Mouse (Mus musculus): ENCODE results near the gene Dlgap4. TPM values are rescaled to one million over a fixed set of nuclear protein-coding genes. Genes with fewer than 3 reads are reported as not detected.

The Dlgap4 gene
- polyA plus RNA-seq, 1 experiment from 2014 or later, result 137 TPM

- H3K27ac ChIP-seq, result no peak overlapping the region
- no peak overlapping the region for H3K9ac ChIP-seq
- ATAC-seq (ENCODE audit: insufficient number of reproducible peaks, insufficient read depth, low FRiP score, low TSS enrichment), result no peak
- H3K27me3 ChIP-seq, result peaks cover 4% of the 10 kb centered on the region; the same call in 1 of the 2 replicates
- H3K4me3 ChIP-seq, result no peak overlapping the region
- no peaks in the 10 kb centered on the region for H3K4me1 ChIP-seq
- H3K36me3 ChIP-seq, result no peaks in the 10 kb centered on the region
- H3K4me2 ChIP-seq (replicated peaks), result no peak overlapping the region
- 89% methylated on average over 9 of the region's 9 CpGs for WGBS
- H3K9me3 ChIP-seq, result no peaks in the 10 kb centered on the region
Observed at GRCm38 (mm10) chr2:156589481-156589880, 24.0 kb upstream of the Dlgap4 start.

DNA sequence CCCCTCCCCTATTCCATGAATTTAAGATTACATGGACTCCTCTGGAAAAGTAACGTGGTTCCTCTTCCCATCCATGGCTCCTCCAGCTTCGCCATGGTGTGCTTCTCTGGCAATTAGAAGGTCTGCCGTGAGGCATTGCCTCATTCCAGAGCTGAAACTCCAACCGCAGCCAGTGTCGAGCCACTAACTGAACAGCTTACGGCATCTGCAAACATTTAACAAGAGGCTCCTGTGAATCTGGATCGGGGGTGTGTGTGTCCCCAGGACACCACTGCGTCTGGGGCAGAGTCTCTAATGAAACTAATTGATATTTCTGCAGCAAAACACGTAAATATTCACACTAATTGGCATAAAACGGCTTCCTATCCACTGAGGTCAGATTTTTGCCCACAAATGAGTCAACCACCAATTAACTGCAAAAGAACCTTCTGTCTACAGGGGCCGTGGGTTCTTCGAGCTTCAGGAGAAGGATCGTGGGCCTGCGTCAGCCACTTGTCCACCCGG is 18.5 kb upstream of the Dlgap4 start:
- no peaks in the 10 kb centered on the region for H3K36me3 ChIP-seq
- H3K4me2 ChIP-seq (replicated peaks), result peak overlapping the region; percentile 8; the same call in 1 of the 2 replicates
- no peak overlapping the region for H3K9ac ChIP-seq
- no peaks in the 10 kb centered on the region for H3K27me3 ChIP-seq
- H3K4me3 ChIP-seq, result no peak overlapping the region
- H3K27ac ChIP-seq, result no peak overlapping the region
- no peak for ATAC-seq (ENCODE audit: insufficient number of reproducible peaks, insufficient read depth, low FRiP score, low TSS enrichment)
- 37% methylated on average over 15 of the region's 15 CpGs for WGBS
- H3K9me3 ChIP-seq, result no peaks in the 10 kb centered on the region
- H3K4me1 ChIP-seq, result peaks cover 7% of the 10 kb centered on the region

GRCm38 (mm10) chr2:156602581-156602980 is 10.9 kb upstream of the Dlgap4 start:
- WGBS, result 79% methylated on average over 7 of the region's 7 CpGs
- ATAC-seq (ENCODE audit: insufficient number of reproducible peaks, insufficient read depth, low FRiP score, low TSS enrichment), result no peak
- H3K4me1 ChIP-seq, result no peaks in the 10 kb centered on the region
- H3K36me3 ChIP-seq, result no peaks in the 10 kb centered on the region
- H3K9me3 ChIP-seq, result no peaks in the 10 kb centered on the region
- no peak overlapping the region for H3K9ac ChIP-seq
- H3K4me3 ChIP-seq, result no peak overlapping the region
- no peak overlapping the region for H3K27ac ChIP-seq
- H3K27me3 ChIP-seq, result no peaks in the 10 kb centered on the region
- H3K4me2 ChIP-seq (replicated peaks), result no peak overlapping the region

DNA sequence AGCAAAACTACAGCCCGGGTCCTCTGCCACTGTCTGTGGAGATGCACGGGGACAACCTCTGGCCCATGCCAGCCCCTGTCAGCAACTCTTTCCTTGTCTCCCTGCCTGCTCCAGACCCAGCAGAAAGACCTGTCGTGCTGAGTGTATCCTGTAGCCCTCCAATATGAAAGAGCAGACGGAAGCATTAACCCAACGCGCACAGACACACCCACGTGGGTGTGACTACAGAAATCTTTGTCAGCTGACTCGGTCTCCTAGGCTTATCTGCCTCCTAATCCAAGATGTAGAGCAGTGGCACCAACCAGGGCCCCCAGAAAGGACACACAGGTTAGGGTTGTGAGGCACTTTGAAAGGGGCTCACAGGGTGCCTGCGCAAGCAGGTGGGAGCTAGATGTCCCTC is 9.8 kb upstream of the Dlgap4 start:
- Histone ChIP-seq H3K9ac (no peak overlapping the region), H3K4me3 (no peak overlapping the region), H3K4me1 (no peaks in the 10 kb centered on the region), H3K36me3 (no peaks in the 10 kb centered on the region), H3K27me3 (no peaks in the 10 kb centered on the region), H3K9me3 (no peaks in the 10 kb centered on the region), H3K4me2 (replicated peaks) (no peak overlapping the region), H3K27ac (no peak overlapping the region)
- no peak for ATAC-seq (ENCODE audit: insufficient number of reproducible peaks, insufficient read depth, low FRiP score, low TSS enrichment)
- 83% methylated on average over 9 of the region's 9 CpGs for WGBS

GRCm38 (mm10) chr2:156605144-156605543 is 8.4 kb upstream of the Dlgap4 start:
- ATAC-seq (ENCODE audit: insufficient number of reproducible peaks, insufficient read depth, low FRiP score, low TSS enrichment), result no peak
- 53% methylated on average over 3 of the region's 3 CpGs for WGBS

GRCm38 (mm10) chr2:156605971-156606370 is 7.5 kb upstream of the Dlgap4 start:
- peaks cover 7% of the 10 kb centered on the region; the same call in 1 of the 2 replicates for H3K27me3 ChIP-seq
- no peak overlapping the region for H3K27ac ChIP-seq
- no peak for ATAC-seq (ENCODE audit: insufficient number of reproducible peaks, insufficient read depth, low FRiP score, low TSS enrichment)
- no peaks in the 10 kb centered on the region for H3K36me3 ChIP-seq
- H3K9me3 ChIP-seq, result no peaks in the 10 kb centered on the region
- WGBS, result 81% methylated on average over 5 of the region's 5 CpGs
- no peak overlapping the region for H3K4me3 ChIP-seq
- no peak overlapping the region for H3K4me2 ChIP-seq (replicated peaks)
- no peak overlapping the region for H3K9ac ChIP-seq
- H3K4me1 ChIP-seq, result no peaks in the 10 kb centered on the region

More at GRCm38 (mm10) chr2:156605144-156605543, 8.4 kb upstream of the Dlgap4 start:
- no peak overlapping the region for H3K9ac ChIP-seq
- H3K36me3 ChIP-seq, result no peaks in the 10 kb centered on the region
- no peaks in the 10 kb centered on the region for H3K9me3 ChIP-seq
- no peak overlapping the region for H3K4me2 ChIP-seq (replicated peaks)
- H3K27ac ChIP-seq, result no peak overlapping the region
- H3K4me3 ChIP-seq, result no peak overlapping the region
- peaks cover 3% of the 10 kb centered on the region; the same call in 1 of the 2 replicates for H3K27me3 ChIP-seq
- H3K4me1 ChIP-seq, result no peaks in the 10 kb centered on the region

GRCm38 (mm10) chr2:156613081-156613540 is 394 bp upstream of the Dlgap4 start:
- no peaks in the 10 kb centered on the region for H3K36me3 ChIP-seq
- WGBS, result under 1% methylated on average over 33 of the region's 41 CpGs
- no peak overlapping the region for H3K27ac ChIP-seq
- peaks cover 61% of the 10 kb centered on the region for H3K27me3 ChIP-seq
- no peaks in the 10 kb centered on the region for H3K9me3 ChIP-seq
- peak overlapping the region; percentile 69 for H3K9ac ChIP-seq
- H3K4me3 ChIP-seq, result peak overlapping the region; percentile 71
- H3K4me1 ChIP-seq, result peaks cover 11% of the 10 kb centered on the region
- no peak for ATAC-seq (ENCODE audit: insufficient number of reproducible peaks, insufficient read depth, low FRiP score, low TSS enrichment)
- H3K4me2 ChIP-seq (replicated peaks), result peak overlapping the region; percentile 97

GRCm38 (mm10) chr2:156614258-156614556 is 702 bp downstream of the Dlgap4 start:
- 1% methylated on average over 18 of the region's 18 CpGs for WGBS
- Histone ChIP-seq H3K9ac (peak overlapping the region; percentile 69), H3K4me2 (replicated peaks) (peak overlapping the region; percentile 97), H3K36me3 (no peaks in the 10 kb centered on the region), H3K4me1 (peaks cover 11% of the 10 kb centered on the region), H3K27me3 (peaks cover 61% of the 10 kb centered on the region), H3K9me3 (no peaks in the 10 kb centered on the region), H3K27ac (no peak overlapping the region), H3K4me3 (peak overlapping the region; percentile 71)
- no peak for ATAC-seq (ENCODE audit: insufficient number of reproducible peaks, insufficient read depth, low FRiP score, low TSS enrichment)

- H3K4me2 ChIP-seq (replicated peaks), result peak overlapping the region; percentile 97
- no peaks in the 10 kb centered on the region for H3K9me3 ChIP-seq
- peaks cover 11% of the 10 kb centered on the region for H3K4me1 ChIP-seq
- no peaks in the 10 kb centered on the region for H3K36me3 ChIP-seq
- no peak for ATAC-seq (ENCODE audit: insufficient number of reproducible peaks, insufficient read depth, low FRiP score, low TSS enrichment)
- no peak overlapping the region for H3K9ac ChIP-seq
- peak overlapping the region; percentile 71 for H3K4me3 ChIP-seq
- WGBS, result 7% methylated on average over 31 of the region's 31 CpGs
- H3K27ac ChIP-seq, result no peak overlapping the region
- peaks cover 62% of the 10 kb centered on the region for H3K27me3 ChIP-seq
Observed at GRCm38 (mm10) chr2:156614661-156615654, 1.5 kb downstream of the Dlgap4 start.

- H3K9me3 ChIP-seq, result no peaks in the 10 kb centered on the region
- H3K27me3 ChIP-seq, result peaks cover 57% of the 10 kb centered on the region
- ATAC-seq (ENCODE audit: insufficient number of reproducible peaks, insufficient read depth, low FRiP score, low TSS enrichment), result no peak
- H3K9ac ChIP-seq, result no peak overlapping the region
- H3K27ac ChIP-seq, result no peak overlapping the region
- H3K4me2 ChIP-seq (replicated peaks), result no peak overlapping the region
- no peak overlapping the region for H3K4me3 ChIP-seq
- 61% methylated on average over 7 of the region's 7 CpGs for WGBS
- H3K36me3 ChIP-seq, result no peaks in the 10 kb centered on the region
- H3K4me1 ChIP-seq, result peaks cover 11% of the 10 kb centered on the region
Observed at GRCm38 (mm10) chr2:156616513-156616912, 3.0 kb downstream of the Dlgap4 start.

- Histone ChIP-seq H3K27ac (no peak overlapping the region), H3K4me3 (no peak overlapping the region), H3K27me3 (peaks cover 52% of the 10 kb centered on the region), H3K36me3 (no peaks in the 10 kb centered on the region), H3K9ac (no peak overlapping the region), H3K9me3 (no peaks in the 10 kb centered on the region), H3K4me2 (replicated peaks) (no peak overlapping the region), H3K4me1 (peaks cover 11% of the 10 kb centered on the region)
- no peak for ATAC-seq (ENCODE audit: insufficient number of reproducible peaks, insufficient read depth, low FRiP score, low TSS enrichment)
- 35% methylated on average over 11 of the region's 11 CpGs for WGBS
Observed at GRCm38 (mm10) chr2:156617536-156617935, 4.0 kb downstream of the Dlgap4 start.

- Histone ChIP-seq H3K4me1 (no peaks in the 10 kb centered on the region), H3K36me3 (no peaks in the 10 kb centered on the region), H3K27me3 (peaks cover 21% of the 10 kb centered on the region), H3K27ac (no peak overlapping the region), H3K9ac (no peak overlapping the region), H3K4me3 (no peak overlapping the region), H3K4me2 (replicated peaks) (no peak overlapping the region), H3K9me3 (no peaks in the 10 kb centered on the region)
- ATAC-seq (ENCODE audit: insufficient number of reproducible peaks, insufficient read depth, low FRiP score, low TSS enrichment), result no peak
- WGBS, result 80% methylated on average over 8 of the region's 8 CpGs
Observed at GRCm38 (mm10) chr2:156620874-156621273, 7.4 kb downstream of the Dlgap4 start.
